Mouse (Mus musculus): ENCODE results near the gene Arid1b.

- TF ChIP-seq CTCF (IDR thresholded peaks at IDR 0.05; ENCODE audit: borderline replicate concordance, extremely low read depth, insufficient read depth, insufficient read length) (no peak), POLR2A (IDR thresholded peaks at IDR 0.05; ENCODE audit: borderline replicate concordance, extremely low read depth, insufficient read depth, insufficient read length, poor library complexity, severe bottlenecking) (no peak)
Measured at GRCm38 (mm10) chr17:5238387-5239245, 244.5 kb downstream of the Arid1b start.
